Mouse (Mus musculus) MN1 (cell line): ENCODE measurements around the gene Gstp2.

ENCODE experiments used
- DNase-seq: peaks from one replicate; pipeline ENCODE4 v3.0.0-alpha.2; 2016; ENCODE audit warnings: low spot score

Gstp2 gene

DNA sequence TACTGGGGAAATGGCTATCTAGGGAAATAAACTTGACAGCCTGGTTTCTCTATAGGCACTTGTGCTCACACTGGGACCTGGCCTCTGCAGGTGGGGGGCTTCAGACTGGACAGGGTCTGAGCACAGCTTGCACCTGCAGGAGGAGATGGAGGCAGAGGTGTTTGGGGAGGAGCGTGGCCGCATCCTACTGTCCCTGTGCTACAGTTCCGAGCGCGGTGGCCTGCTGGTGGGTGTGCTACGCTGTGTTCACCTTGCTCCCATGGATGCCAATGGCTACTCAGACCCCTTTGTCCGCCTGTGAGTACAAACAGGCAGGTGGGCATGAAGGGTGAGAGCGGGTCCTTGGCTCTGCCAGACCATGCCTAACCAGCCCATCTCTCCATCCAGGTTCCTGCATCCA lies 39.9 kb downstream of the Gstp2 start:
- DNase-seq, result no peak

- DNase-seq, result no peak
Observed at GRCm38 (mm10) chr19:4005091-4005490, 40.7 kb downstream of the Gstp2 start.

- no peak for DNase-seq
Observed at GRCm38 (mm10) chr19:4004331-4004730, 41.5 kb downstream of the Gstp2 start.

- no peak for DNase-seq
Observed at GRCm38 (mm10) chr19:4003641-4004040, 42.2 kb downstream of the Gstp2 start.

GRCm38 (mm10) chr19:4003112-4003511 lies 42.7 kb downstream of the Gstp2 start, which contains the start of gene Doc2g:
Doc2g (plus strand) TSS chr19:4003313.
- DNase-seq, result no peak

GRCm38 (mm10) chr19:4001752-4002151 lies 44.1 kb downstream of the Gstp2 start:
- DNase-seq, result peak; percentile 30

DNA sequence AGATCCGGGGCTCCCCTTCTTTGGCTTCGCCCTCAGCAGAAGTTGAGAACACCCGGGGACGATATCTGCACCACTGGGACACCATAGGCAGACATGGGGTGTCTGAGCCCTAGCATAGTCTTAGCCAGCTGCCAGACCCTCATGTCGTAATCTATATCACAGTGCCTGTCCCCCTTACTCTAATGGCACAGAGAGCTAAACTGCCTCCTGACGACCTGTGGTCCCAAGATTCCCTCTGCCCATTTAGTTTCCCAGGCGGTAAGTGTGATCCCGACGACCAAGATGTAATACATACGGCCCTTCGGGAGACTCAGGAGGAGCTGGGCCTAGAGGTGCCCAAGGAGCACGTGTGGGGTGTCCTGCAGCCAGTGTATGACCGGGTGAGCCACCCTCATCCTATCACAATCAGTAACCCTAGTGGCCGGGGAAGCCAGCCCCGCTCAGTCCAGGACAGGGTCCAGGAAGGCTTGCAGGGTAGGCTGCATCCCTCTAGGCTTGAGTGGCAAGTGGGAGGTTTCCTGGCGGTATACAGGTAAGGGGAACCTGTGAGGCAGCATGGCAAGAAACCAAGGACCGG lies 44.8 kb downstream of the Gstp2 start:
- peak; percentile 24 for DNase-seq

DNA sequence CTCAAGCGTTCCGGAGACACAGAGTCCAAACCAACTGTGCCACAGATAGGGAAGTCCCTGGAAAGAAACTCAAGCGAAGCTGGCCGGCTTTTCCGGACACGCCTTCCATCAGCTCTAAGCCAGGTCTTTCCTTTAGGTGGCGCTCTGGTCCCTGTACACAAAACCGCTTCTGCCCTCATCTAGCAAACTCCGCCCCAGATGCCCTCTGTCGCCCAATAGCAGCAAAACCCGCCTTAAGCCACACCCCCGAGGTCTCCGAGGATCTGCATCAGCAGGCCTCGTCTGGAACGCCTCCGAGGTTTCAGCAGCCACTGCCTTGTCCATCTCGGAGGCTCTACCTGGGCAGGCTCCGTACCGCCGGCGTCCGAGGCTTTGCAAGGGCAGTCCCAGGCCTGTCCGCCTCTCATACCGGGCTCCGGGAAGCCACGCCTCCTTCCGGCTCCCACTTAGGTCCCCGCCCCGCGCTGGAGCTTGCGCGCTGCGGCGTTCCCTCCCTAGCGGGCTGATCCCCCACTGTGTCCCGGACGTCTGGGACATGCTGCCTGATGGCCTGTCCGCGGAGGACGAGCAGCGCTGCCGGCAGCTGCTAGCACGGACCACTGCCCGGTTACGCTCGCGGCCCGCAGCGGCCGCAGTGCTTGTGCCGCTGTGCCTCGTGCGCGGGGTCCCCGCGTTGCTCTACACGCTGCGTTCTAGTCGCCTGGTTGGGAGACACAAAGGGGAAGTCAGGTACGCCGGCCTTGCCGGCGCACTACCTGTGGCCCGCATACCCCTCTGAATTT lies 45.5 kb downstream of the Gstp2 start, which contains the start of the genes Nudt8 and Gm49405:
Gene Nudt8, plus strand, starts transcription at position 462 of the 782 bp plus-strand sequence.
Gene Gm49405, plus strand, starts transcription at position 508 of the 782 bp plus-strand sequence.
- DNase-seq, result peak; percentile 93

GRCm38 (mm10) chr19:3999121-3999730 lies 46.6 kb downstream of the Gstp2 start:
- peak; percentile 20 for DNase-seq

GRCm38 (mm10) chr19:3998335-3998734 lies 47.5 kb downstream of the Gstp2 start:
- DNase-seq, result no peak

DNA sequence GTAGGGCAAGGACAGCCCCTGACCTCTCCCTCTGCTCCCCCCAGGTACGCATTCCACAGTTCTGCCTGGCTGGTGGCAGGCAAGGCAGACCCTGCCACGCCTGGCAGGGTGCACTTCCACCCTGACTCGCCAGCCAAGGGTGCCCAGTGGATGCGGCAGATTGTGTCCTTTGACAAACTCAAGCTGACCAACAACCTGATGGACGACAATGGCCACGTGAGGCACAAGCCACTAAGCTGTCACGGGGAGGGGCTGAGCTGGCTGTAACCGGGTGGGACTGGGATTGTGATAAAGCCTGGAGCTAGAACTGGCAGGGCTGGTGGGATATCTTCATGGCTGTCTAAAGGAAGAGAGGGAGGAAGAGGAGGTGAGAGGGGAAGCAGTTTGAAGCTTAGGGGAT lies 48.6 kb downstream of the Gstp2 start:
- DNase-seq, result no peak

DNA sequence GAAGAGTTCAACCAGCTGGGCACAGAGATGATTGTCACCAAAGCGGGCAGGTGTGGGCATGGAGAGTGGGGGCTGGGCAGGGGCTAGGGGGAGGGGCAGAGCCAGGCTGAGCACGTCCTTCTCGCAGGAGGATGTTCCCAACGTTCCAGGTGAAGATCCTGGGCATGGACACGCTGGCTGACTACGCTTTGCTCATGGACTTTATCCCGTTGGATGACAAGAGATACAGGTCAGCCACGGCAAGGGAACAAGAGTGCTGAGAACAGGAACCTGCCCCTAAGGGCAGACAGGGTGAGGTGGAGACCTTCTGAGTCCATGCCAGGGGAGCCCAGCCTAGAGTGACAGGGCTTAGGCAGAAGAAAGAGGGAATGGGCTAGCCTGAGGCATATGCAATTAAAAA lies 49.1 kb downstream of the Gstp2 start:
- no peak for DNase-seq

- DNase-seq, result no peak
Observed at GRCm38 (mm10) chr19:3996106-3996505, 49.7 kb downstream of the Gstp2 start.

GRCm38 (mm10) chr19:3995505-3995904 lies 50.3 kb downstream of the Gstp2 start:
- no peak for DNase-seq

DNA sequence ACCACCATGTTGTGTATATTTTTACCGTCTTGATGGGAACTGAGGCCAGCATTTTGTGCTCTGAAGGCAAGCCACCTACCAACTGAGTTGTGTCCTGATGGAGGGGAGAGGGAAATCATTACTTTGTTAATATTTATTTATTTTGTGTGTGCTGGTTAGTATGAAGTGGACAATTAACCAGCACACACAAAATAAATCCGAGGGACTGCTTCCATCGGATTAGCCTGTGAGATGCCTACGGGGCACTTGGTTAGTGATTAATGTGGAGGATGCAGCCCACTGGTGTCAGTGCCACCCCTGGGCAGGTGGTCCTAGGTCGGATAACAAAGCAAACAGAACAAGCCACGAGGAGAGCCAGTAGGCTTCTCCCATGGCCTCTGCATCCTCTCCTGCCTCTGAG lies 50.9 kb downstream of the Gstp2 start:
- DNase-seq, result no peak

DNA sequence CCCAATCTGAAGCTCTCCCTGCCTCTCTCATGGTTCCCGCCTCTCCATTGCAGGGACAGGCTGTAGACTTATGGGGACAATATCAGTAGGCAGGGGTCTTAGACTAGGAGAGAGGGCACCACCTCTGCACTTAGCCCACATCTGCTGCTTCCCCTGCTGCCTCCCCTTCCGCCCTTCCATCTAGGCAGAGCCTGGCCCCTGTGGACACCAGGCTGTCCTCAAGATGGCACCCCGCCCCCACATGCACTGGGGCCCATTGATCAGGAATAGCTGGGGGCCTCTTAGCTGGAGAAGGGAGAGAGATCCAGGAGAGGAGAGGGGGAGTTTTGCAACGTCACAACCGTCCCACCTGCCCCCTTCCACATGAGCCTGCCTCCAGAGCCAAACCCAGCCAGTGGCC lies 53.4 kb downstream of the Gstp2 start, which contains the start of gene Tbx10:
Gene Tbx10, plus strand, starts transcription at position 337 of the 400 bp plus-strand sequence.
- no peak for DNase-seq

DNA sequence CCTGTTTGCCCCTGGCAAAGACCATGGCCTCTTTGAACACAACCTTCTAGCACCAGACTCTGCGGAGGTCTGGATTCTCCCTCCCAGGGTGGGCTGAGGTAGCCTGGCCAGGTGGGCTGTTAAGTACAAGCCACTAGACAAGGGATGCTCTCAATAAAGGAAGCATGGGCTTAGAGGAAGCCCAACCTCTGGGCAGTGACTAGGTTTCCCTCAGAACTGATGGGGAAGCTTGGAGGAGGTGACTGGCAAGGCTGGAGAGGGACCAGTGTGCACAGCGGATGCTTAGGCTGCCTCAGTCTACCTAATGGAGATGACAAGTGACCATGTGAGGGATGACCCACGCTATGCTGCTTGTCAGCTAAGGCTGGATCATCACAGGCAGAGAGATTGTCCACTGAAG lies 53.9 kb downstream of the Gstp2 start:
- no peak for DNase-seq

DNA sequence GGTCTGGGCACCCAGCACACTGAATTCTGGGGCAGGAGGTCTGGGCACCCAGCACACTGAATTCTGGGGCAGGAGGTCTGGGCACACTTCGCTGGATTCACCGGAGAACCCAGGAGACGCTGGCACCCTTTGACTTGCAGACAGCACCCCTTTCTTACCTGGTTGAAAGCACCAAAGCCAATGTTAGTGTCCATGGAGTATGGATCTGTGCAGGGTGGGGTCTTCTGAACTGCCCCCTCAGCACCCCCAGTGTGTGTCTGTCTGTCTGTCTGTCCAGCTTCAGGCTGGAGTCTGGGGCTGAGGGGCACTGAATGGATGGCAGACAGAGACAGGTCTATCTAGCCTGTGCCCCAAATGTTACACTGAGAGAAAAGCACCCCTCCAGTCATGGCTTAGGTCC lies 54.3 kb downstream of the Gstp2 start:
- no peak for DNase-seq

DNA sequence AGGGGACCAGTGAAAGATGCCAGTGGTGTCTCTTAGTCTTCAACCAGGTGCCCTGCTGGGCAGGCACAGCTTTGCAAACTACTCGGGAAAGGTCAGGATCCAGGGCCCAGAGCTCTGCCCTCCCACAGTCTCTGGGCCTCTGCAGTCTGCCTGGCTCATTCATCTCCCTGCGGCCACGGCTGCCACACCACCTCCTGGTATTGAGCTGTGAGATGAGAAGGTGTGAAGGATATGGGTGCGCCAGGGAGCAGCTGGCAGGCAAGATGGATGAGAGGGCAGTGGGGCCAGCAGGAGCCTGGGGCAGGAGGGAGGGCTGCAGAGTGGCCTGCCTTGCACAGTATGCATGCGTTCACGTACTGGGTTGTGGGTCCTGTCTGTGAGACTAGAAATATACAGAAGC lies 55.0 kb downstream of the Gstp2 start:
- no peak for DNase-seq
